Mouse (Mus musculus): ENCODE data around the gene Frmd4b. TPM values are rescaled to one million over a fixed set of nuclear protein-coding genes. Genes with fewer than 3 reads are reported as not detected.

Gene Frmd4b
- polyA plus RNA-seq, 1 experiment from 2014 or later: 15.1 TPM

GRCm38 (mm10) chr6:97278878-97279277 lies 338.5 kb downstream of the Frmd4b start:
- ATAC-seq: no peak
- 0 out of 2 replicates have a peak, but pooled peaks cover 2% of the 10 kb centered on the region for H3K27me3 ChIP-seq (ENCODE audit: control insufficient read depth, insufficient read depth, low read depth, low read length)
- H3K4me2 ChIP-seq (ENCODE audit: low read length): no peak overlapping the region
- H3K9me3 ChIP-seq (replicated peaks; ENCODE audit: control insufficient read depth, low read length, poor library complexity, severe bottlenecking): no peaks in the 10 kb centered on the region
- 42% methylated on average over 6 of the region's 6 CpGs for WGBS
- H3K9ac ChIP-seq (ENCODE audit: low read depth, low read length): no peak overlapping the region
- H3K27ac ChIP-seq (ENCODE audit: low read length): no peak overlapping the region
- H3K4me3 ChIP-seq (ENCODE audit: low read depth, low read length): no peak overlapping the region
- H3K4me1 ChIP-seq (ENCODE audit: control insufficient read depth, insufficient read depth, low read length): peaks cover 12% of the 10 kb centered on the region
- no peaks in the 10 kb centered on the region for H3K36me3 ChIP-seq (ENCODE audit: control insufficient read depth, insufficient read depth, low read length)

DNA sequence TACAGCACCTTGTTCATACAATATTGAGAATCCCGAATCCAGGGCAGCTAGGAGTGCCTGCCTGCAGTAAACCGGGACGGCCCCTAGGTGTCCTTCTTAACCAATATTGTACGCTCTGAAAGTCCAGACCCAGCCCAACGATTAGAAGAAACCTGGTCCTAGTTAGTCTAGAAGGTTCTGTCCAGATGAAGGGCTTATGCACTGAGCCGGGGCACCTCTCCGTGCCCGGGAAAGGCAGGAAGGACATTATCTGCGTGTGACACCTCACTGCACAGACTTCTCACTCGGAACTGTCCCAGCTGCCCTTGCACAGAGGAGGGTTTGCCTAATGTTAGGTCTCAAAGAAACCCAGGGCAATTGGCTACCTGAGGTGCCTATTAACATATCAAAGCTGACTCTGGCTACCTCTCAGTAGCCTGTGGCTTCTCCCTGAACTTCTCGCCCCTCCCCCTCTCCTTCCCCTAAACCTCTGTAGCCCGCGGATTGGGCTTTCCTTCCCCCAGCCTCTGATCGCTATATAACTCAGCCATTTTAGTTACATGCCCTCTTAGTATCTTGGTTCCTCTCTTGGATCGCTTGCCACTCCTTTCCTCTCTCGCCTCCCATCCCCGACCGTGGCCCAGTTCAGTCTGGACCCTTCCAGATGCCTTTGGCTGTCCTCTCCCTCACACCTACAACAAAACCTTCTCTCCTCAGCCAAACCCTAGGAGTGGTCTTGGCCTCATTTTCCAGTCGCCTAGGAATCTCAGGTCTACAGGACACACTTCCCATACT lies 339.1 kb downstream of the Frmd4b start:
- 0 out of 2 replicates have a peak, but pooled peaks cover 2% of the 10 kb centered on the region for H3K27me3 ChIP-seq (ENCODE audit: control insufficient read depth, insufficient read depth, low read depth, low read length)
- no peak overlapping the region for H3K27ac ChIP-seq (ENCODE audit: low read length)
- no peaks in the 10 kb centered on the region for H3K9me3 ChIP-seq (replicated peaks; ENCODE audit: control insufficient read depth, low read length, poor library complexity, severe bottlenecking)
- H3K4me1 ChIP-seq (ENCODE audit: control insufficient read depth, insufficient read depth, low read length): peaks cover 12% of the 10 kb centered on the region
- ATAC-seq: peak; percentile 87
- peak overlapping the region; percentile 52 for H3K9ac ChIP-seq (ENCODE audit: low read depth, low read length)
- WGBS: 4% methylated on average over 19 of the region's 19 CpGs
- H3K4me2 ChIP-seq (ENCODE audit: low read length): peak overlapping the region; percentile 65
- H3K4me3 ChIP-seq (ENCODE audit: low read depth, low read length): peak overlapping the region; percentile 24
- H3K36me3 ChIP-seq (ENCODE audit: control insufficient read depth, insufficient read depth, low read length): no peaks in the 10 kb centered on the region

- H3K4me2 ChIP-seq (ENCODE audit: low read length): no peak overlapping the region
- H3K9ac ChIP-seq (ENCODE audit: low read depth, low read length): no peak overlapping the region
- no peak overlapping the region for H3K27ac ChIP-seq (ENCODE audit: low read length)
- H3K36me3 ChIP-seq (ENCODE audit: control insufficient read depth, insufficient read depth, low read length): no peaks in the 10 kb centered on the region
- H3K9me3 ChIP-seq (replicated peaks; ENCODE audit: control insufficient read depth, low read length, poor library complexity, severe bottlenecking): no peaks in the 10 kb centered on the region
- no peak for ATAC-seq
- peaks cover 12% of the 10 kb centered on the region for H3K4me1 ChIP-seq (ENCODE audit: control insufficient read depth, insufficient read depth, low read length)
- 68% methylated on average over 5 of the region's 5 CpGs for WGBS
- 0 out of 2 replicates have a peak, but pooled peaks cover 2% of the 10 kb centered on the region for H3K27me3 ChIP-seq (ENCODE audit: control insufficient read depth, insufficient read depth, low read depth, low read length)
- H3K4me3 ChIP-seq (ENCODE audit: low read depth, low read length): no peak overlapping the region
Measured at GRCm38 (mm10) chr6:97276890-97277497, 340.3 kb downstream of the Frmd4b start.

DNA sequence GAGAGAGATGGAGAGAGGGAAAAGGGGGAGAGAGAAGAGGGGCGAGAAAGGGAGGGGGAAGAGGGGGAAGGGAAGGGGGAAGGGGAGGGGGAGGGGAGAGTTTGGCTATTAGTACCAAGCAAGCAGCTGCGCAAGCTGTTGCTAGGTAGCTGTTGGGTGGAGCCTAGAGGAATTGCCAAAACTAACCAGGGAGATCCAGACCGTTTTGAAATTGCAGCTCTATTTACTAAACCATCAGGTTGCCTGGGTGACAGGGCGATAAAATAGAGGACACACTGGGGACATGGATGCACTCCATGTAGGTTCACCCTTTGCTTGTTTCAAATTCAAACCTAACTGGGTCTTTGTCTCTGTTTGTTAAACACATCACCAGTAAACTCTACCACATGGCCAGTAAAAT lies 341.0 kb downstream of the Frmd4b start:
- Histone ChIP-seq H3K4me1 (ENCODE audit: control insufficient read depth, insufficient read depth, low read length) (peaks cover 12% of the 10 kb centered on the region), H3K9me3 (replicated peaks; ENCODE audit: control insufficient read depth, low read length, poor library complexity, severe bottlenecking) (no peaks in the 10 kb centered on the region), H3K36me3 (ENCODE audit: control insufficient read depth, insufficient read depth, low read length) (no peaks in the 10 kb centered on the region), H3K4me3 (ENCODE audit: low read depth, low read length) (no peak overlapping the region), H3K9ac (ENCODE audit: low read depth, low read length) (no peak overlapping the region), H3K27me3 (ENCODE audit: control insufficient read depth, insufficient read depth, low read depth, low read length) (peaks cover 2% of the 10 kb centered on the region; the same call in 1 of the 2 replicates), H3K4me2 (ENCODE audit: low read length) (no peak overlapping the region), H3K27ac (ENCODE audit: low read length) (no peak overlapping the region)
- 29% methylated on average over 4 of the region's 4 CpGs for WGBS
- no peak for ATAC-seq

GRCm38 (mm10) chr6:97275760-97276159 lies 341.6 kb downstream of the Frmd4b start:
- Histone ChIP-seq H3K9ac (ENCODE audit: low read depth, low read length) (no peak overlapping the region), H3K4me1 (ENCODE audit: control insufficient read depth, insufficient read depth, low read length) (peaks cover 12% of the 10 kb centered on the region), H3K27me3 (ENCODE audit: control insufficient read depth, insufficient read depth, low read depth, low read length) (peaks cover 2% of the 10 kb centered on the region; the same call in 1 of the 2 replicates), H3K4me3 (ENCODE audit: low read depth, low read length) (no peak overlapping the region), H3K4me2 (ENCODE audit: low read length) (no peak overlapping the region), H3K9me3 (replicated peaks; ENCODE audit: control insufficient read depth, low read length, poor library complexity, severe bottlenecking) (no peaks in the 10 kb centered on the region), H3K36me3 (ENCODE audit: control insufficient read depth, insufficient read depth, low read length) (no peaks in the 10 kb centered on the region), H3K27ac (ENCODE audit: low read length) (no peak overlapping the region)
- ATAC-seq: no peak
- 55% methylated on average over 4 of the region's 4 CpGs for WGBS

DNA sequence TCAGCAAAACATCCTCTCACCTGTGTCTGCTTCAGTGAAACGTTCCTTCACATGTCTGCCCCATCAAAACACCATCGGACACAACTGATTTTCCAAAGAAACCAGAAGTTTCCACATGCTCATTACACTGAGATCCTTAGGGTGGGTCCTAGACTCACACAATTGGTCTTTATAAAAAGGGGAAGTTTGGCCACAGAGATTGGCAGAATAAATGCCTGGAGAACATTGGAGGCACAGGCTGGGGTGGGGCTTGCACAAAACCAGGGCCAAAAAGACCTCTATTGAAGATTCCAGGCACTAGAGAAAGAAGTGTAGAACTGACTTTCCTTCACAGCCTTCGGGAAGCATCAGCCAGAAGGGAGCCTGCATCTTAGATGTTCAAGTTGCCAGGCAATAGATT lies 343.6 kb downstream of the Frmd4b start:
- H3K4me3 ChIP-seq (ENCODE audit: low read depth, low read length): no peak overlapping the region
- no peak overlapping the region for H3K27ac ChIP-seq (ENCODE audit: low read length)
- ATAC-seq: no peak
- H3K36me3 ChIP-seq (ENCODE audit: control insufficient read depth, insufficient read depth, low read length): no peaks in the 10 kb centered on the region
- no peak overlapping the region for H3K9ac ChIP-seq (ENCODE audit: low read depth, low read length)
- H3K27me3 ChIP-seq (ENCODE audit: control insufficient read depth, insufficient read depth, low read depth, low read length): peaks cover 2% of the 10 kb centered on the region; the same call in 1 of the 2 replicates
- H3K4me1 ChIP-seq (ENCODE audit: control insufficient read depth, insufficient read depth, low read length): peaks cover 12% of the 10 kb centered on the region
- 88% methylated on average over 3 of the region's 3 CpGs for WGBS
- no peaks in the 10 kb centered on the region for H3K9me3 ChIP-seq (replicated peaks; ENCODE audit: control insufficient read depth, low read length, poor library complexity, severe bottlenecking)
- no peak overlapping the region for H3K4me2 ChIP-seq (ENCODE audit: low read length)

DNA sequence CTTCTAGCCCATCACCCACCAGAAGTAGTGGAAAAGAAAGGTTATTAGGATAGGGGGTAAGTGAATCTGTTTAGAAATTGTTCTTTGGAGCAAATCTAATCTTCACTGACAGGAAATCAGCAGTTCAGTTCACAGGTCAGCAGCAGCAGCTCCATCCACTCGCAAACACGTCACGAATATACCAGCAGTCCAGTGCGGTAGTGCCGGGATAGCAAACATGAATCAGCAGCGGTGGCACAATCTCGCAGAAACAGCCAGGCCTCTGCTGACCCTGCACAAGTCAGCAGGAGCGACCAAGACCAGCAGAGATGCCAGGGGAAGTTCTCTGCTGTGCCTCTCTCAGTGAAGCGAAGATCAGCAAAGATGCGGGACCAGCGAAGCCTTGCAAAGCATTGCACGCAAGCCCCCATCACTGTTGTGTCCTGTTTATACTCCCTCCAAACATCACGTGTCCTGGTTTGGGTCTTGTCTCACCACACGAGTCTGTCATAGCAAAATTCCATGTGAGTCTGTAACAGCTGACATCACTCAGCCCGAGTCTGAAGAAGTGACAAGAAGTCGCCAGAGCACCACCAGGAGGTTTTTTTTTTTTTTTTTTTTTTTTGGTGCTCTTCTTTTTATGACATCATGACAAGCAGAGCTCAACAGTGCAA lies 344.2 kb downstream of the Frmd4b start:
- Histone ChIP-seq H3K27ac (ENCODE audit: low read length) (no peak overlapping the region), H3K4me2 (ENCODE audit: low read length) (no peak overlapping the region), H3K4me3 (ENCODE audit: low read depth, low read length) (no peak overlapping the region), H3K27me3 (ENCODE audit: control insufficient read depth, insufficient read depth, low read depth, low read length) (peaks cover 2% of the 10 kb centered on the region; the same call in 1 of the 2 replicates), H3K9ac (ENCODE audit: low read depth, low read length) (no peak overlapping the region), H3K9me3 (replicated peaks; ENCODE audit: control insufficient read depth, low read length, poor library complexity, severe bottlenecking) (no peaks in the 10 kb centered on the region), H3K4me1 (ENCODE audit: control insufficient read depth, insufficient read depth, low read length) (peaks cover 7% of the 10 kb centered on the region), H3K36me3 (ENCODE audit: control insufficient read depth, insufficient read depth, low read length) (no peaks in the 10 kb centered on the region)
- no peak for ATAC-seq
- 82% methylated on average over 16 of the region's 16 CpGs for WGBS

DNA sequence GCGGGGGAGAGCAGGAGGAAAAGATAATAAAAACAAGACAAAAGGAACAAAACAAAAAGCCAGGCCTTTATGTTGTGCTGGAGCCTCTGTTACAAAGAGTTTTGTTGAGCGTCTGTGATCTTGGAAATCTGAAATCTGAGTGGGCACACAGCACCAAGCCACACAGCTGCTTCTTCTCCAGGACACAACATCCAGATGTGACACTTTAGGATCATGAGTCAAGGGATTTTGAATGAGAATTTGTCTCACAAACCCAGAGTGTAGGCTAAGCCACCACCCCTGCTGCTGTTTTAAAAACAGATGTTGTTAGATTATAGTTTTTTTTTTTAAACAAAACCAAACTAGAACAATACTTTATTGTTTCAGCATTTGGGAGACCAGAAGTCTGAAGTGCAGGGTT lies 345.0 kb downstream of the Frmd4b start:
- no peaks in the 10 kb centered on the region for H3K9me3 ChIP-seq (replicated peaks; ENCODE audit: control insufficient read depth, low read length, poor library complexity, severe bottlenecking)
- no peak overlapping the region for H3K4me3 ChIP-seq (ENCODE audit: low read depth, low read length)
- H3K27me3 ChIP-seq (ENCODE audit: control insufficient read depth, insufficient read depth, low read depth, low read length): peaks cover 2% of the 10 kb centered on the region; the same call in 1 of the 2 replicates
- ATAC-seq: no peak
- 63% methylated on average over 2 of the region's 2 CpGs for WGBS
- H3K4me1 ChIP-seq (ENCODE audit: control insufficient read depth, insufficient read depth, low read length): 0 out of 2 replicates have a peak, but pooled peaks cover 5% of the 10 kb centered on the region
- H3K4me2 ChIP-seq (ENCODE audit: low read length): no peak overlapping the region
- no peak overlapping the region for H3K9ac ChIP-seq (ENCODE audit: low read depth, low read length)
- no peak overlapping the region for H3K27ac ChIP-seq (ENCODE audit: low read length)
- H3K36me3 ChIP-seq (ENCODE audit: control insufficient read depth, insufficient read depth, low read length): no peaks in the 10 kb centered on the region

GRCm38 (mm10) chr6:97269596-97269995 lies 347.7 kb downstream of the Frmd4b start:
- no peaks in the 10 kb centered on the region for H3K4me1 ChIP-seq (ENCODE audit: control insufficient read depth, insufficient read depth, low read length)
- H3K9me3 ChIP-seq (replicated peaks; ENCODE audit: control insufficient read depth, low read length, poor library complexity, severe bottlenecking): no peaks in the 10 kb centered on the region
- H3K36me3 ChIP-seq (ENCODE audit: control insufficient read depth, insufficient read depth, low read length): no peaks in the 10 kb centered on the region
- no peak overlapping the region for H3K9ac ChIP-seq (ENCODE audit: low read depth, low read length)
- ATAC-seq: no peak
- H3K27ac ChIP-seq (ENCODE audit: low read length): no peak overlapping the region
- no peak overlapping the region for H3K4me2 ChIP-seq (ENCODE audit: low read length)
- H3K27me3 ChIP-seq (ENCODE audit: control insufficient read depth, insufficient read depth, low read depth, low read length): no peaks in the 10 kb centered on the region; the same call in 1 of the 2 replicates
- WGBS: 82% methylated on average over 11 of the region's 11 CpGs
- no peak overlapping the region for H3K4me3 ChIP-seq (ENCODE audit: low read depth, low read length)

Data from midbrain, embryonic 16.5 days (tissue).